Mouse (Mus musculus): Measurements from ENCODE around the gene E130218I03Rik. TPM values are rescaled to one million over a fixed set of nuclear protein-coding genes. Genes with fewer than 3 reads are reported as not detected.

E130218I03Rik gene
- polyA plus RNA-seq, 1 experiment from 2014 or later: 0.23 TPM

GRCm38 (mm10) chr4:134250116-134250929 is 6.9 kb downstream of the E130218I03Rik start:
- peak overlapping the region; percentile 53 for H3K4me3 ChIP-seq (ENCODE audit: low read depth, low read length)
- H3K36me3 ChIP-seq (ENCODE audit: control insufficient read depth, insufficient read depth, low read length): no peaks in the 10 kb centered on the region
- WGBS (ENCODE audit: insufficient replicate concordance): 13% methylated on average over 27 of the region's 27 CpGs
- H3K4me2 ChIP-seq: peak overlapping the region; percentile 80
- H3K9ac ChIP-seq (ENCODE audit: low read depth, low read length): no peak overlapping the region
- ATAC-seq (replicated peaks; ENCODE audit: insufficient number of reproducible peaks, low FRiP score, low TSS enrichment): no peak
- peaks cover 45% of the 10 kb centered on the region for H3K4me1 ChIP-seq (ENCODE audit: control insufficient read depth, insufficient read depth, low read length)
- H3K9me3 ChIP-seq (replicated peaks; ENCODE audit: control insufficient read depth, low read length): no peaks in the 10 kb centered on the region
- H3K27ac ChIP-seq (ENCODE audit: low read depth, low read length): no peak overlapping the region
- peaks cover 62% of the 10 kb centered on the region for H3K27me3 ChIP-seq (ENCODE audit: control insufficient read depth, insufficient read depth, low read length)

GRCm38 (mm10) chr4:134250930-134251240 is 7.4 kb downstream of the E130218I03Rik start:
- no peaks in the 10 kb centered on the region for H3K36me3 ChIP-seq (ENCODE audit: control insufficient read depth, insufficient read depth, low read length)
- H3K4me1 ChIP-seq (ENCODE audit: control insufficient read depth, insufficient read depth, low read length): peaks cover 47% of the 10 kb centered on the region
- H3K27me3 ChIP-seq (ENCODE audit: control insufficient read depth, insufficient read depth, low read length): peaks cover 62% of the 10 kb centered on the region
- H3K4me3 ChIP-seq (ENCODE audit: low read depth, low read length): peak overlapping the region; percentile 53
- H3K9me3 ChIP-seq (replicated peaks; ENCODE audit: control insufficient read depth, low read length): no peaks in the 10 kb centered on the region
- H3K4me2 ChIP-seq: peak overlapping the region; percentile 80
- no peak for ATAC-seq (replicated peaks; ENCODE audit: insufficient number of reproducible peaks, low FRiP score, low TSS enrichment)
- H3K27ac ChIP-seq (ENCODE audit: low read depth, low read length): no peak overlapping the region
- 20% methylated on average over 10 of the region's 10 CpGs for WGBS (ENCODE audit: insufficient replicate concordance)
- peak overlapping the region; percentile 53 for H3K9ac ChIP-seq (ENCODE audit: low read depth, low read length)

GRCm38 (mm10) chr4:134251241-134252130 is 8.0 kb downstream of the E130218I03Rik start:
- H3K27me3 ChIP-seq (ENCODE audit: control insufficient read depth, insufficient read depth, low read length): peaks cover 59% of the 10 kb centered on the region
- H3K9me3 ChIP-seq (replicated peaks; ENCODE audit: control insufficient read depth, low read length): no peaks in the 10 kb centered on the region
- ATAC-seq (replicated peaks; ENCODE audit: insufficient number of reproducible peaks, low FRiP score, low TSS enrichment): no peak
- peak overlapping the region; percentile 80 for H3K4me2 ChIP-seq
- 1% methylated on average over 91 of the region's 91 CpGs for WGBS (ENCODE audit: insufficient replicate concordance)
- no peaks in the 10 kb centered on the region for H3K36me3 ChIP-seq (ENCODE audit: control insufficient read depth, insufficient read depth, low read length)
- H3K4me3 ChIP-seq (ENCODE audit: low read depth, low read length): peak overlapping the region; percentile 53
- peak overlapping the region; percentile 53 for H3K9ac ChIP-seq (ENCODE audit: low read depth, low read length)
- peak overlapping the region; percentile 41; the same call in 1 of the 2 replicates for H3K27ac ChIP-seq (ENCODE audit: low read depth, low read length)
- H3K4me1 ChIP-seq (ENCODE audit: control insufficient read depth, insufficient read depth, low read length): peaks cover 53% of the 10 kb centered on the region

- peaks cover 61% of the 10 kb centered on the region for H3K4me1 ChIP-seq (ENCODE audit: control insufficient read depth, insufficient read depth, low read length)
These were observed 8.9 kb downstream of the E130218I03Rik start for GRCm38 (mm10) chr4:134252131-134252910.

GRCm38 (mm10) chr4:134252911-134253721 is 9.7 kb downstream of the E130218I03Rik start:
- H3K27me3 ChIP-seq (ENCODE audit: control insufficient read depth, insufficient read depth, low read length): peaks cover 45% of the 10 kb centered on the region
- no peaks in the 10 kb centered on the region for H3K36me3 ChIP-seq (ENCODE audit: control insufficient read depth, insufficient read depth, low read length)
- H3K4me2 ChIP-seq: peak overlapping the region; percentile 80
- 12% methylated on average over 15 of the region's 15 CpGs for WGBS (ENCODE audit: insufficient replicate concordance)
- peaks cover 69% of the 10 kb centered on the region for H3K4me1 ChIP-seq (ENCODE audit: control insufficient read depth, insufficient read depth, low read length)
- peak overlapping the region; percentile 53 for H3K4me3 ChIP-seq (ENCODE audit: low read depth, low read length)
- no peaks in the 10 kb centered on the region for H3K9me3 ChIP-seq (replicated peaks; ENCODE audit: control insufficient read depth, low read length)
- peak overlapping the region; percentile 57 for H3K9ac ChIP-seq (ENCODE audit: low read depth, low read length)
- no peak overlapping the region for H3K27ac ChIP-seq (ENCODE audit: low read depth, low read length)
- ATAC-seq (replicated peaks; ENCODE audit: insufficient number of reproducible peaks, low FRiP score, low TSS enrichment): no peak

More at GRCm38 (mm10) chr4:134252131-134252910, 8.9 kb downstream of the E130218I03Rik start:
- peak overlapping the region; percentile 46 for H3K27ac ChIP-seq (ENCODE audit: low read depth, low read length)
- 12% methylated on average over 22 of the region's 22 CpGs for WGBS (ENCODE audit: insufficient replicate concordance)
- peak overlapping the region; percentile 53 for H3K4me3 ChIP-seq (ENCODE audit: low read depth, low read length)
- peak overlapping the region; percentile 53 for H3K9ac ChIP-seq (ENCODE audit: low read depth, low read length)
- H3K4me2 ChIP-seq: peak overlapping the region; percentile 80
- no peaks in the 10 kb centered on the region for H3K36me3 ChIP-seq (ENCODE audit: control insufficient read depth, insufficient read depth, low read length)
- peaks cover 52% of the 10 kb centered on the region for H3K27me3 ChIP-seq (ENCODE audit: control insufficient read depth, insufficient read depth, low read length)
- H3K9me3 ChIP-seq (replicated peaks; ENCODE audit: control insufficient read depth, low read length): no peaks in the 10 kb centered on the region
- ATAC-seq (replicated peaks; ENCODE audit: insufficient number of reproducible peaks, low FRiP score, low TSS enrichment): no peak

- H3K9ac ChIP-seq (ENCODE audit: low read depth, low read length): peak within 1 kb of the TSS; percentile 57
- peaks cover 69% of the 10 kb centered on the region for H3K4me1 ChIP-seq (ENCODE audit: control insufficient read depth, insufficient read depth, low read length)
- peak within 1 kb of the TSS; percentile 80 for H3K4me2 ChIP-seq
- H3K27me3 ChIP-seq (ENCODE audit: control insufficient read depth, insufficient read depth, low read length): peaks cover 39% of the 10 kb centered on the region
- no peak for ATAC-seq (replicated peaks; ENCODE audit: insufficient number of reproducible peaks, low FRiP score, low TSS enrichment)
- no peaks in the 10 kb centered on the region for H3K36me3 ChIP-seq (ENCODE audit: control insufficient read depth, insufficient read depth, low read length)
- H3K27ac ChIP-seq (ENCODE audit: low read depth, low read length): peak within 1 kb of the TSS; percentile 25; the same call in 1 of the 2 replicates
- WGBS (ENCODE audit: insufficient replicate concordance): 1% methylated on average over 13 of the region's 13 CpGs
- H3K4me3 ChIP-seq (ENCODE audit: low read depth, low read length): peak within 1 kb of the TSS; percentile 53
- no peaks in the 10 kb centered on the region for H3K9me3 ChIP-seq (replicated peaks; ENCODE audit: control insufficient read depth, low read length)
These were observed 10.4 kb downstream of the E130218I03Rik start, which contains the start of gene Grrp1 for GRCm38 (mm10) chr4:134253722-134254324. Grrp1 (minus strand) TSS chr4:134254106.

- 51% methylated on average over 3 of the region's 3 CpGs for WGBS (ENCODE audit: insufficient replicate concordance)
- Histone ChIP-seq H3K36me3 (ENCODE audit: control insufficient read depth, insufficient read depth, low read length) (no peaks in the 10 kb centered on the region), H3K27ac (ENCODE audit: low read depth, low read length) (no peak overlapping the region; the same call in 1 of the 2 replicates), H3K4me2 (no peak overlapping the region), H3K27me3 (ENCODE audit: control insufficient read depth, insufficient read depth, low read length) (peaks cover 37% of the 10 kb centered on the region), H3K9me3 (replicated peaks; ENCODE audit: control insufficient read depth, low read length) (no peaks in the 10 kb centered on the region), H3K4me1 (ENCODE audit: control insufficient read depth, insufficient read depth, low read length) (peaks cover 69% of the 10 kb centered on the region), H3K4me3 (ENCODE audit: low read depth, low read length) (no peak overlapping the region), H3K9ac (ENCODE audit: low read depth, low read length) (no peak overlapping the region)
- no peak for ATAC-seq (replicated peaks; ENCODE audit: insufficient number of reproducible peaks, low FRiP score, low TSS enrichment)
These were observed 11.4 kb downstream of the E130218I03Rik start for GRCm38 (mm10) chr4:134254835-134255234.

Measured in heart, embryonic 11.5 days (tissue).